Mouse (Mus musculus) liver, embryonic 11.5 days (tissue): ENCODE results near the gene Cdc42ep1. TPM values are rescaled to one million over a fixed set of nuclear protein-coding genes. Genes with fewer than 3 reads are reported as not detected.

Source experiments
- ATAC-seq: fragments of 200-750 bp; cut with Nextera tagmentation; replicated peaks from 2 replicates; pipeline ENCODE4 v1.8.0; 2017; ENCODE audit warnings: moderate number of reproducible peaks, mild to moderate bottlenecking, moderate TSS enrichment, moderate library complexity; ENCODE audit not compliant: low FRiP score
- DNase-seq: peaks from one replicate; pipeline ENCODE4 v3.0.0-alpha.2; 2017; ENCODE audit warnings: low spot score
- H3K27ac ChIP-seq: fragments of 300-500 bp; sonication (generic); 2 replicates; pipeline ENCODE4 v1.5.1; 2014; ENCODE audit warnings: mild to moderate bottlenecking, low read depth, low read length, control low read depth
- H3K27me3 ChIP-seq: fragments of 300-500 bp; sonication (generic); replicated peaks from 2 replicates; pipeline ENCODE4 v1.6.1; 2014; ENCODE audit warnings: low read length, mixed read lengths; ENCODE audit not compliant: control insufficient read depth, insufficient read depth
- H3K36me3 ChIP-seq: fragments of 300-500 bp; sonication (generic); 2 replicates; pipeline ENCODE4 v1.6.1; 2014; ENCODE audit warnings: mild to moderate bottlenecking, low read length, moderate library complexity, mixed read lengths; ENCODE audit not compliant: control insufficient read depth, insufficient read depth
- H3K4me1 ChIP-seq: fragments of 300-500 bp; sonication (generic); replicated peaks from 2 replicates; pipeline ENCODE4 v1.6.1; 2014; ENCODE audit warnings: low read length, mixed read lengths; ENCODE audit not compliant: control insufficient read depth, insufficient read depth
- H3K4me2 ChIP-seq: fragments of 300-500 bp; sonication (generic); 2 replicates; pipeline ENCODE4 v1.6.1; 2014; ENCODE audit warnings: mild to moderate bottlenecking, control low read depth, moderate library complexity
- H3K4me3 ChIP-seq: fragments of 300-500 bp; sonication (generic); 2 replicates; pipeline ENCODE4 v1.5.1; 2014; ENCODE audit warnings: low read depth, low read length, control low read depth
- H3K9ac ChIP-seq: fragments of 300-500 bp; sonication (generic); 2 replicates; pipeline ENCODE4 v1.6.1; 2014; ENCODE audit warnings: low read depth, low read length, control low read depth
- H3K9me3 ChIP-seq: fragments of 300-500 bp; sonication (generic); 2 replicates; pipeline ENCODE4 v1.6.1; 2016; ENCODE audit warnings: low read length, inconsistent platforms, mixed read lengths; ENCODE audit not compliant: control insufficient read depth
- WGBS: fragments of 180-500 bp; shearing (Covaris S2); extraction: QIAGEN DNeasy Blood & Tissue Kit; methylation state at CpG from one replicate; pipeline ENCODE4 v1.1.7; 2014; 5-methylcytosine and 5-hydroxymethylcytosine counted together
- polyA plus RNA-seq: library from polyadenylated mRNA; unstranded; fragments of >200 nt; fragmentation: Nextera tagmentation; extraction: Ambion mirVana; gene quantifications from 2 replicates; pipeline ENCODE4 v1.2.1, GENCODE M21; 2014

Gene Cdc42ep1
- polyA plus RNA-seq, 1 experiment from 2014 or later = 23.9 TPM

GRCm38 (mm10) chr15:78863154-78863553 lies 20.7 kb downstream of the Cdc42ep1 start:
- 75% methylated on average over 2 of the region's 2 CpGs for WGBS
- Histone ChIP-seq H3K27me3 (no peaks in the 10 kb centered on the region), H3K36me3 (no peaks in the 10 kb centered on the region), H3K9me3 (no peaks in the 10 kb centered on the region), H3K4me1 (peaks cover 7% of the 10 kb centered on the region), H3K4me2 (no peak overlapping the region), H3K27ac (no peak overlapping the region), H3K9ac (no peak overlapping the region), H3K4me3 (no peak overlapping the region)
- no peak for ATAC-seq
- no peak for DNase-seq

DNA sequence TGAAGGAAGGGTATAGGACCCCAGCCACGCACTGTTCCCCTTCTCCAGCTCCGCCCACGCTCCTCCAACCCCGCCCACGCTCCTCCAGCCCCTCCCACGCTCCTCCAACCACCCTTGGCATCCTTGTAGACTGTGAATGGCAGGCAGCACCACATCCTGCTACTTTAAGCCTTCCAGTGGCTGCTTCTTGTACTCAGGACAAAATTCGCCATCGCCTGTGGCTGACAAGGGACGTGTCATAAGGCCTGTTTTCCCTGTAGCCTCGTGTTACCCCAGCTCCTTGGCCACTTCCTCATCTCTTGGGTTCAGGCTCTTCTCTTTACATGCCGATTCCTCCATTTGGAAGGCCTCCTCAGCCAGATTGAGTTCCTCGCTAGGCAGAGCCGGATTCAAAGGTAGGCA lies 21.4 kb downstream of the Cdc42ep1 start:
- ATAC-seq (no peak), DNase-seq (no peak)
- Histone ChIP-seq H3K9me3 (no peaks in the 10 kb centered on the region), H3K36me3 (no peaks in the 10 kb centered on the region), H3K9ac (no peak overlapping the region), H3K27me3 (no peaks in the 10 kb centered on the region), H3K4me1 (peaks cover 5% of the 10 kb centered on the region), H3K4me3 (no peak overlapping the region), H3K4me2 (no peak overlapping the region), H3K27ac (no peak overlapping the region)
- 33% methylated on average over 13 of the region's 13 CpGs for WGBS

DNA sequence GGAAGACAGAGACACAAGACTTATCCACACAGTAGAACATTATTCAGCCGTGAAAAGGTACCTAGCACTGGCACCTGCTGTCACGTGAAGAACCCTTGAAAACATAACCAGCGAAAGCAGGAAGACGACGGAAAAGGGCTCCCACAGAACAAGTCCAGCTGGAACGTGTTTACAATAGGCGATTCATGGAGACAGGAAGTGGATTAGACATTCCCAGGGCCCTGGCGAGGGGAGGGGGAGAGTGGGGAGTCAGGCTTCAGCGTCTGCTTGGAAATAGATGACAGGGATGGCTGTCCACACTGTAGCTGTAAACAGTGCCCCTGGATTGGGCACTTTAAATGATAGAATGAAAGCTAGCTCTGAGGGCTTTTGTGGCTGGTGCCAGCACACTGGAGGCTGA lies 26.0 kb downstream of the Cdc42ep1 start:
- H3K27ac ChIP-seq = peak overlapping the region; percentile 66
- no peaks in the 10 kb centered on the region for H3K27me3 ChIP-seq
- no peak overlapping the region for H3K4me2 ChIP-seq
- H3K4me1 ChIP-seq = no peaks in the 10 kb centered on the region; the same call in 1 of the 2 replicates
- no peak overlapping the region for H3K4me3 ChIP-seq
- no peak for DNase-seq
- ATAC-seq = no peak
- H3K36me3 ChIP-seq = no peaks in the 10 kb centered on the region
- H3K9me3 ChIP-seq = no peaks in the 10 kb centered on the region
- no peak overlapping the region for H3K9ac ChIP-seq
- 49% methylated on average over 9 of the region's 9 CpGs for WGBS

- no peaks in the 10 kb centered on the region for H3K27me3 ChIP-seq
- no peaks in the 10 kb centered on the region for H3K36me3 ChIP-seq
- WGBS = 70% methylated on average over 7 of the region's 7 CpGs
- ATAC-seq (no peak), DNase-seq (no peak)
- H3K27ac ChIP-seq = peak overlapping the region; percentile 66
- no peak overlapping the region for H3K4me3 ChIP-seq
- no peaks in the 10 kb centered on the region for H3K9me3 ChIP-seq
- H3K4me2 ChIP-seq = no peak overlapping the region
- no peak overlapping the region for H3K9ac ChIP-seq
- H3K4me1 ChIP-seq = no peaks in the 10 kb centered on the region; the same call in 1 of the 2 replicates
These were observed 26.4 kb downstream of the Cdc42ep1 start for GRCm38 (mm10) chr15:78868826-78869233.

DNA sequence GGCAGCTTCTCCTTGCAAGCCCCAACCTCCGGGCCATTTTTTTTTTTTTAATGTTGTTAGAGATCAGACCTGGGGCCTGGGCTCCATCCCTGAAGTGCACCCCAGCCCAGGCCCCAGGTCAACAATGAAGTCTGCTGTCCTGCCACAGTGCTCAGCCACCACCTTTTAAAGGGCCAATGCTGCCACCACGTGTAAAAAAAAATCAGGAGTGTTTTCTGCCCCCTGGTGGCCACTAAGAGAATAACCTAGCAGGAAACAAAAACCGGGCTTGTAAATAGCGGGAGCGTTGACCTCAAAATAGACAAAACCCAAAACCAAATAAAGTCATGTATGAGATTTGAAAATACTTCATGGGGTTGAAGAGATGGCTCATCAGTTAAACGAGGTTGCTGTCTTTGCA lies 27.4 kb downstream of the Cdc42ep1 start:
- H3K9ac ChIP-seq = no peak overlapping the region
- H3K4me2 ChIP-seq = no peak overlapping the region
- H3K27me3 ChIP-seq = no peaks in the 10 kb centered on the region
- WGBS = 21% methylated on average over 6 of the region's 6 CpGs
- no peaks in the 10 kb centered on the region for H3K9me3 ChIP-seq
- H3K36me3 ChIP-seq = no peaks in the 10 kb centered on the region
- no peak overlapping the region for H3K4me3 ChIP-seq
- no peak for DNase-seq
- no peak overlapping the region for H3K27ac ChIP-seq
- ATAC-seq = no peak
- no peaks in the 10 kb centered on the region for H3K4me1 ChIP-seq

- peak overlapping the region; percentile 9 for H3K9ac ChIP-seq
- ATAC-seq = no peak
- no peaks in the 10 kb centered on the region for H3K27me3 ChIP-seq
- no peak overlapping the region for H3K4me3 ChIP-seq
- WGBS = 64% methylated on average over 5 of the region's 5 CpGs
- no peaks in the 10 kb centered on the region for H3K9me3 ChIP-seq
- no peak overlapping the region for H3K4me2 ChIP-seq
- no peaks in the 10 kb centered on the region for H3K36me3 ChIP-seq
- H3K4me1 ChIP-seq = peaks cover 10% of the 10 kb centered on the region
- no peak overlapping the region for H3K27ac ChIP-seq
- DNase-seq = no peak
These were observed 29.7 kb downstream of the Cdc42ep1 start for GRCm38 (mm10) chr15:78872021-78872608.

GRCm38 (mm10) chr15:78873803-78874435 lies 31.5 kb downstream of the Cdc42ep1 start:
- Histone ChIP-seq H3K4me3 (no peak overlapping the region), H3K4me2 (no peak overlapping the region), H3K9me3 (no peaks in the 10 kb centered on the region), H3K27me3 (no peaks in the 10 kb centered on the region), H3K9ac (no peak overlapping the region), H3K4me1 (peaks cover 15% of the 10 kb centered on the region), H3K27ac (no peak overlapping the region), H3K36me3 (no peaks in the 10 kb centered on the region)
- WGBS = 61% methylated on average over 13 of the region's 13 CpGs
- no peak for ATAC-seq
- no peak for DNase-seq

GRCm38 (mm10) chr15:78874989-78875388 lies 32.6 kb downstream of the Cdc42ep1 start:
- Histone ChIP-seq H3K36me3 (peaks cover 2% of the 10 kb centered on the region; the same call in 1 of the 2 replicates), H3K27ac (peak overlapping the region; percentile 95; the same call in 1 of the 2 replicates), H3K9ac (no peak overlapping the region), H3K4me2 (no peak overlapping the region), H3K4me1 (peaks cover 21% of the 10 kb centered on the region), H3K4me3 (no peak overlapping the region), H3K9me3 (no peaks in the 10 kb centered on the region), H3K27me3 (no peaks in the 10 kb centered on the region)
- ATAC-seq (no peak), DNase-seq (no peak)
- WGBS = 73% methylated on average over 8 of the region's 8 CpGs

DNA sequence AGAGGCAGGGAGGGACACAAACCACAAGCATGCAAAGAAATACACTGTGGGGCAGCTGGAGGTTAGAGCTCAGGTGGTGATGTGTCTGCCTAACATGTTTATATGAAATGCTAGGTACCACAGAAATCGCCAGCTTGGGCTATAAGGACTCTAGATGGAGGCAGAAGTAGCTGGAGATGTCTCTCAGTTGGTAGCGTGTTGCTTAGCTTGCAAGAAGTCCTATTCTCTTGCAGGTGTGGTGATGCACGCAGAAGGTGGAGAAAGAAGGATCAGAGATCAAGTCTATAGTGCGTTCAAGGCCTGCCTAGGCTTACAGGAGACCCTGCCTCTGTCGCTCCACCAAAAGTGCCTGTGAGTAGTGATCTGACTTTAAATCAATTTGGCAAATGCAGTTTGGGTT lies 33.1 kb downstream of the Cdc42ep1 start:
- Histone ChIP-seq H3K9ac (no peak overlapping the region), H3K4me2 (peak overlapping the region; percentile 97)
- ATAC-seq = no peak

More for the DNA sequence above, 33.1 kb downstream of the Cdc42ep1 start:
- peaks cover 3% of the 10 kb centered on the region; the same call in 1 of the 2 replicates for H3K36me3 ChIP-seq
- no peaks in the 10 kb centered on the region for H3K9me3 ChIP-seq
- H3K4me3 ChIP-seq = peak overlapping the region; percentile 67; the same call in 1 of the 2 replicates
- no peaks in the 10 kb centered on the region for H3K27me3 ChIP-seq
- H3K4me1 ChIP-seq = peaks cover 21% of the 10 kb centered on the region
- no peak for DNase-seq
- WGBS = 84% methylated on average over 5 of the region's 5 CpGs
- H3K27ac ChIP-seq = peak overlapping the region; percentile 95
